Comparison of ENCODE assay signal across 26 mouse cellular contexts in genomic region chr6:27028377-27028776, GRCm38 (mm10).
A peak's percentile ranks its signal among the peaks of the same experiment; 100 is the strongest.
DNase-seq lines count a peak whose midpoint lies in the region; ATAC-seq and TF ChIP-seq lines count a peak whose summit lies in the region.
"Had no signal": no experiment of that assay in that cellular context is flagged by ENCODE, and none has a peak within 500 bp of the region (broad histone marks: within the 10 kb centered on the region; RNA-seq: fewer than 3 reads in every experiment).

No protein-coding gene starts in this region.

- no peak overlapping the region for H3K27ac ChIP-seq in forebrain, embryonic 13.5 days
- H3K27ac ChIP-seq in forebrain, embryonic 10.5 days = no peak overlapping the region
- H3K27ac ChIP-seq in midbrain, embryonic 12.5 days (replicated peaks) = no peak overlapping the region
- no peak overlapping the region for H3K27ac ChIP-seq in midbrain, embryonic 16.5 days (ENCODE audit: low read length)
- H3K27ac ChIP-seq in forebrain, embryonic 16.5 days (ENCODE audit: low read length) = no peak overlapping the region
- no peak overlapping the region for H3K27ac ChIP-seq in midbrain, postnatal 0 days (ENCODE audit: low read depth, low read length)
- H3K27ac ChIP-seq: embryonic facial prominence, embryonic 13.5 days; heart, embryonic 10.5 days; heart, embryonic 15.5 days; liver, embryonic 14.5 days; neural tube, embryonic 13.5 days had no signal

- no peak for TF ChIP-seq CTCF in midbrain, postnatal 0 days (IDR thresholded peaks at IDR 0.05)

- DNase-seq in forebrain, embryonic 10.5 days (ENCODE audit: extremely low spot score, low spot score) = no peak
- DNase-seq in midbrain, postnatal 0 days (ENCODE audit: low spot score) = peak; percentile 23
- no peak for DNase-seq in frontal cortex, postnatal 25 days (ENCODE audit: low spot score in 2 of 2)
- DNase-seq in right cerebral cortex, postnatal 4 days = no peak
- DNase-seq: adrenal gland, postnatal 14 days; cerebellum, adult 11-12 months; cerebellum, adult 9-11 months; gastrocnemius, postnatal 25 days; heart, adult 11 months; heart, postnatal 36 days; kidney, adult 11 months; kidney, postnatal 14 days; liver; lung, adult 2 months; lung, postnatal 14 days; thymus, postnatal 14 days had no signal

- WGBS in forebrain, embryonic 13.5 days = 27% methylated on average over 2 of the region's 2 CpGs
- 83% methylated on average over 2 of the region's 2 CpGs for WGBS in forebrain, embryonic 10.5 days
- 37% methylated on average over 2 of the region's 2 CpGs for WGBS in midbrain, embryonic 12.5 days
- WGBS in midbrain, embryonic 16.5 days = 27% methylated on average over 2 of the region's 2 CpGs
- WGBS in forebrain, embryonic 16.5 days = 31% methylated on average over 2 of the region's 2 CpGs
- 22% methylated on average over 2 of the region's 2 CpGs for WGBS in midbrain, postnatal 0 days

- 0 out of 2 replicates have a peak, but pooled peaks cover 2% of the 10 kb centered on the region for H3K4me1 ChIP-seq in forebrain, embryonic 13.5 days
- no peaks in the 10 kb centered on the region for H3K4me1 ChIP-seq in forebrain, embryonic 10.5 days
- H3K4me1 ChIP-seq in midbrain, embryonic 12.5 days = peaks cover 4% of the 10 kb centered on the region; the same call in 1 of the 2 replicates
- H3K4me1 ChIP-seq in midbrain, embryonic 16.5 days (ENCODE audit: control insufficient read depth, insufficient read depth, low read length) = no peaks in the 10 kb centered on the region
- H3K4me1 ChIP-seq in forebrain, embryonic 16.5 days (replicated peaks; ENCODE audit: control insufficient read depth, insufficient read depth, low read length) = peaks cover 3% of the 10 kb centered on the region; the same call in 1 of the 2 replicates
- H3K4me1 ChIP-seq in midbrain, postnatal 0 days (ENCODE audit: insufficient read depth, low read length) = no peaks in the 10 kb centered on the region
- H3K4me1 ChIP-seq: embryonic facial prominence, embryonic 13.5 days; heart, embryonic 10.5 days; heart, embryonic 15.5 days; neural tube, embryonic 13.5 days had no signal

- no peak overlapping the region for H3K4me2 ChIP-seq in forebrain, embryonic 13.5 days
- H3K4me2 ChIP-seq in midbrain, embryonic 12.5 days (replicated peaks) = no peak overlapping the region
- H3K4me2 ChIP-seq in midbrain, embryonic 16.5 days (ENCODE audit: low read length) = no peak overlapping the region
- no peak overlapping the region for H3K4me2 ChIP-seq in forebrain, embryonic 16.5 days (ENCODE audit: low read length)
- H3K4me2 ChIP-seq in midbrain, postnatal 0 days (ENCODE audit: low read depth, low read length, poor library complexity, severe bottlenecking) = no peak overlapping the region
- H3K4me2 ChIP-seq: embryonic facial prominence, embryonic 13.5 days; heart, embryonic 15.5 days; neural tube, embryonic 13.5 days had no signal

- 0 out of 2 replicates have a peak, but pooled peaks have one; percentile 59 for ATAC-seq in forebrain, embryonic 13.5 days
- ATAC-seq in midbrain, embryonic 12.5 days (ENCODE audit: low FRiP score, low read depth) = peak; percentile 80
- ATAC-seq in midbrain, embryonic 16.5 days = no peak
- ATAC-seq in forebrain, embryonic 16.5 days = peak; percentile 57; the same call in 1 of the 2 replicates
- ATAC-seq in midbrain, postnatal 0 days (ENCODE audit: low FRiP score) = no peak
- ATAC-seq: inflammation-experienced regulatory T-cells, adult 6 months had no signal

- no peak overlapping the region for H3K4me3 ChIP-seq in forebrain, embryonic 13.5 days
- H3K4me3 ChIP-seq in forebrain, embryonic 10.5 days = no peak overlapping the region
- no peak overlapping the region for H3K4me3 ChIP-seq in midbrain, embryonic 12.5 days
- H3K4me3 ChIP-seq in midbrain, embryonic 16.5 days (ENCODE audit: low read depth, low read length) = no peak overlapping the region
- H3K4me3 ChIP-seq in forebrain, embryonic 16.5 days (replicated peaks; ENCODE audit: low read length) = no peak overlapping the region
- no peak overlapping the region for H3K4me3 ChIP-seq in midbrain, postnatal 0 days (ENCODE audit: low read depth, low read length)
- H3K4me3 ChIP-seq: embryonic facial prominence, embryonic 13.5 days; heart, embryonic 10.5 days; heart, embryonic 15.5 days; neural tube, embryonic 13.5 days had no signal

- no peaks in the 10 kb centered on the region for H3K27me3 ChIP-seq in forebrain, embryonic 13.5 days
- no peaks in the 10 kb centered on the region for H3K27me3 ChIP-seq in forebrain, embryonic 10.5 days (ENCODE audit: poor library complexity, severe bottlenecking)
- no peaks in the 10 kb centered on the region for H3K27me3 ChIP-seq in midbrain, embryonic 12.5 days
- no peaks in the 10 kb centered on the region for H3K27me3 ChIP-seq in midbrain, embryonic 16.5 days (ENCODE audit: control insufficient read depth, insufficient read depth, low read depth, low read length)
- H3K27me3 ChIP-seq in forebrain, embryonic 16.5 days (replicated peaks; ENCODE audit: control insufficient read depth, insufficient read depth, low read length) = no peaks in the 10 kb centered on the region
- H3K27me3 ChIP-seq in midbrain, postnatal 0 days (ENCODE audit: insufficient read depth, low read length) = no peaks in the 10 kb centered on the region
- H3K27me3 ChIP-seq: embryonic facial prominence, embryonic 13.5 days; heart, embryonic 15.5 days; neural tube, embryonic 13.5 days had no signal

- H3K9ac ChIP-seq in forebrain, embryonic 13.5 days = no peak overlapping the region
- no peak overlapping the region for H3K9ac ChIP-seq in midbrain, embryonic 12.5 days (replicated peaks)
- H3K9ac ChIP-seq in midbrain, embryonic 16.5 days (ENCODE audit: low read depth, low read length) = no peak overlapping the region
- H3K9ac ChIP-seq in forebrain, embryonic 16.5 days (replicated peaks; ENCODE audit: low read depth, low read length) = no peak overlapping the region
- H3K9ac ChIP-seq in midbrain, postnatal 0 days (replicated peaks; ENCODE audit: low read length, poor library complexity, severe bottlenecking) = no peak overlapping the region
- H3K9ac ChIP-seq: embryonic facial prominence, embryonic 13.5 days; heart, embryonic 15.5 days; liver, embryonic 14.5 days; neural tube, embryonic 13.5 days had no signal

- no peaks in the 10 kb centered on the region for H3K9me3 ChIP-seq in forebrain, embryonic 13.5 days (replicated peaks)
- no peaks in the 10 kb centered on the region for H3K9me3 ChIP-seq in forebrain, embryonic 10.5 days
- H3K9me3 ChIP-seq in midbrain, embryonic 12.5 days = no peaks in the 10 kb centered on the region
- no peaks in the 10 kb centered on the region for H3K9me3 ChIP-seq in midbrain, embryonic 16.5 days (replicated peaks; ENCODE audit: control insufficient read depth, low read length, poor library complexity, severe bottlenecking)
- H3K9me3 ChIP-seq in forebrain, embryonic 16.5 days (ENCODE audit: control insufficient read depth, low read length) = no peaks in the 10 kb centered on the region
- no peaks in the 10 kb centered on the region for H3K9me3 ChIP-seq in midbrain, postnatal 0 days (ENCODE audit: low read length)
- H3K9me3 ChIP-seq: embryonic facial prominence, embryonic 13.5 days; heart, embryonic 10.5 days; heart, embryonic 15.5 days; neural tube, embryonic 13.5 days had no signal

- H3K36me3 ChIP-seq in forebrain, embryonic 13.5 days (ENCODE audit: poor library complexity, severe bottlenecking) = no peaks in the 10 kb centered on the region
- no peaks in the 10 kb centered on the region for H3K36me3 ChIP-seq in forebrain, embryonic 10.5 days (replicated peaks)
- no peaks in the 10 kb centered on the region for H3K36me3 ChIP-seq in midbrain, embryonic 12.5 days
- H3K36me3 ChIP-seq in midbrain, embryonic 16.5 days (ENCODE audit: control insufficient read depth, insufficient read depth, low read length) = no peaks in the 10 kb centered on the region
- no peaks in the 10 kb centered on the region for H3K36me3 ChIP-seq in forebrain, embryonic 16.5 days (ENCODE audit: control insufficient read depth, insufficient read depth)
- no peaks in the 10 kb centered on the region for H3K36me3 ChIP-seq in midbrain, postnatal 0 days (ENCODE audit: insufficient read depth, low read length)
- H3K36me3 ChIP-seq: embryonic facial prominence, embryonic 13.5 days; heart, embryonic 10.5 days; heart, embryonic 15.5 days; neural tube, embryonic 13.5 days had no signal

Comparison
In these comparisons a context has a peak if more than half of its experiments do, and no peak if none do; other contexts are left out.
1. ATAC-seq: peak in forebrain, embryonic 13.5 days (single experiment), midbrain, embryonic 12.5 days (single experiment) and forebrain, embryonic 16.5 days (single experiment); none in midbrain, embryonic 16.5 days (single experiment) and midbrain, postnatal 0 days (single experiment).